Mouse (Mus musculus) midbrain, embryonic 11.5 days (tissue): ENCODE measurements around the gene Rap2b. TPM values are rescaled to one million over a fixed set of nuclear protein-coding genes. Genes with fewer than 3 reads are reported as not detected.
A peak's percentile ranks its signal among the peaks of the same experiment; 100 is the strongest.

Source experiments
- ATAC-seq: fragments of 200-750 bp; cut with Nextera tagmentation; 2 replicates; pipeline ENCODE4 v1.8.0; 2017; ENCODE audit warnings: moderate TSS enrichment, moderate library complexity; ENCODE audit not compliant: low FRiP score
- DNase-seq: peaks from one replicate; pipeline ENCODE4 v3.0.0; 2015; ENCODE audit warnings: low spot score; ENCODE audit errors: missing footprints
- H3K27ac ChIP-seq: fragments of 300-500 bp; sonication (generic); 2 replicates; pipeline ENCODE4 v1.5.1; 2014; ENCODE audit warnings: low read depth, low read length
- H3K27me3 ChIP-seq: fragments of 300-500 bp; sonication (generic); 2 replicates; pipeline ENCODE4 v1.6.1; 2014; ENCODE audit warnings: mild to moderate bottlenecking, low read length, moderate library complexity, mixed read lengths; ENCODE audit not compliant: control insufficient read depth, insufficient read depth
- H3K36me3 ChIP-seq: fragments of 300-500 bp; sonication (generic); 2 replicates; pipeline ENCODE4 v1.6.1; 2014; ENCODE audit warnings: mild to moderate bottlenecking, low read length, moderate library complexity, mixed read lengths; ENCODE audit not compliant: control insufficient read depth, insufficient read depth
- H3K4me1 ChIP-seq: fragments of 300-500 bp; sonication (generic); 2 replicates; pipeline ENCODE4 v1.6.1; 2014; ENCODE audit warnings: low read length; ENCODE audit not compliant: control insufficient read depth, insufficient read depth
- H3K4me2 ChIP-seq: fragments of 300-500 bp; sonication (generic); 2 replicates; pipeline ENCODE4 v1.6.1; 2014; ENCODE audit warnings: mild to moderate bottlenecking, moderate library complexity
- H3K4me3 ChIP-seq: fragments of 300-500 bp; sonication (generic); 2 replicates; pipeline ENCODE4 v1.5.1; 2014; ENCODE audit warnings: low read depth, low read length
- H3K9ac ChIP-seq: fragments of 300-500 bp; sonication (generic); 2 replicates; pipeline ENCODE4 v1.6.1; 2014; ENCODE audit warnings: low read length
- H3K9me3 ChIP-seq: fragments of 300-500 bp; sonication (generic); 2 replicates; pipeline ENCODE4 v1.6.1; 2016; ENCODE audit warnings: low read length; ENCODE audit not compliant: control insufficient read depth
- WGBS: fragments of 180-500 bp; shearing (Covaris S2); extraction: QIAGEN DNeasy Blood & Tissue Kit; methylation state at CpG from one replicate; pipeline ENCODE4 v1.1.7; 2014; 5-methylcytosine and 5-hydroxymethylcytosine counted together
- polyA plus RNA-seq: library from polyadenylated mRNA; unstranded; fragments of >200 nt; fragmentation: Nextera tagmentation; extraction: Ambion mirVana; gene quantifications from 2 replicates; pipeline ENCODE4 v1.2.1, GENCODE M21; 2014

The Rap2b gene
- polyA plus RNA-seq, 1 experiment from 2014 or later = 12.7 TPM

GRCm38 (mm10) chr3:61364978-61365778 lies 3.7 kb downstream of the Rap2b start:
- Histone ChIP-seq H3K4me2 (peak overlapping the region; percentile 72), H3K27me3 (no peaks in the 10 kb centered on the region), H3K4me3 (peak overlapping the region; percentile 82), H3K36me3 (no peaks in the 10 kb centered on the region), H3K4me1 (peaks cover 8% of the 10 kb centered on the region; the same call in 1 of the 2 replicates), H3K9ac (peak overlapping the region; percentile 92), H3K9me3 (no peaks in the 10 kb centered on the region), H3K27ac (peak overlapping the region; percentile 76)
- DNase-seq = peak; percentile 94
- no peak for ATAC-seq
- WGBS = under 1% methylated on average over 68 of the region's 68 CpGs

DNA sequence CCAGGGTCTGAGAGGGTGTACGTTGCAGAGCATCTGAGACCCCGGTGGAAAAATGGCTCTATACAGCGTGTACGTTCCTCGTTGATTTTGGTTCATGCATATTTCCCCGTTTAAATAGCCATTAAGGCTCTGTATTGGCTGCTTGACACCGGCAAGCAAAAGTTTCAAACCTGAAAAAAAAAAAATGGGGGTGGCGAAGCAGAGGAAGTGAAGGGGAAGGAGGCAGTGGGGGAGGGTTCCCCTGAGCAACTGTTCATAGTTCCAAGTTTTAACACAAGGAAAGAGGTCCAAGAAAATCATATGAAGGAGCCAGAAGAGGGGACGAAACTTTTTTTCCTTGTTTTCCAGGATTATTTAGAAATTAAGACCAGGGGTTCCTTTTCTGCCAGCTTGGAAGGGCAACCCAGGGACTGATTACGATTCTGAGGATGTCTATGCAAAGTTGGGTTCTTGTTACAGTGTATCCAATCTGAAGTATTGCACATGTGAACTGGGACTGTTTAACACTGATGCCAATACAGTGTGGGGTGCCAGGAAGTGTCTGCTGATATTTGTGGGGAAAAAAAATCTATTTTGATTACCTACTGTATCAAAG lies 4.4 kb downstream of the Rap2b start, which contains the start of gene B430305J03Rik:
Gene B430305J03Rik, minus strand, starts transcription at position 173 of the 595 bp plus-strand sequence.
- peak within 1 kb of the TSS; percentile 92 for H3K9ac ChIP-seq
- DNase-seq (peak; percentile 88), ATAC-seq (no peak)
- H3K27me3 ChIP-seq = no peaks in the 10 kb centered on the region
- H3K4me1 ChIP-seq = peaks cover 8% of the 10 kb centered on the region; the same call in 1 of the 2 replicates
- WGBS = 3% methylated on average over 10 of the region's 10 CpGs
- peak within 1 kb of the TSS; percentile 72 for H3K4me2 ChIP-seq
- H3K9me3 ChIP-seq = no peaks in the 10 kb centered on the region
- H3K36me3 ChIP-seq = no peaks in the 10 kb centered on the region
- peak within 1 kb of the TSS; percentile 82 for H3K4me3 ChIP-seq
- peak within 1 kb of the TSS; percentile 76 for H3K27ac ChIP-seq

GRCm38 (mm10) chr3:61368446-61368845 lies 7.0 kb downstream of the Rap2b start:
- no peaks in the 10 kb centered on the region for H3K36me3 ChIP-seq
- no peak overlapping the region for H3K4me2 ChIP-seq
- 97% methylated on average over 1 of the region's 1 CpGs for WGBS
- H3K9ac ChIP-seq = no peak overlapping the region
- H3K4me1 ChIP-seq = peaks cover 8% of the 10 kb centered on the region; the same call in 1 of the 2 replicates
- H3K27ac ChIP-seq = no peak overlapping the region
- no peaks in the 10 kb centered on the region for H3K9me3 ChIP-seq
- DNase-seq (no peak), ATAC-seq (no peak)
- no peaks in the 10 kb centered on the region for H3K27me3 ChIP-seq
- no peak overlapping the region for H3K4me3 ChIP-seq

DNA sequence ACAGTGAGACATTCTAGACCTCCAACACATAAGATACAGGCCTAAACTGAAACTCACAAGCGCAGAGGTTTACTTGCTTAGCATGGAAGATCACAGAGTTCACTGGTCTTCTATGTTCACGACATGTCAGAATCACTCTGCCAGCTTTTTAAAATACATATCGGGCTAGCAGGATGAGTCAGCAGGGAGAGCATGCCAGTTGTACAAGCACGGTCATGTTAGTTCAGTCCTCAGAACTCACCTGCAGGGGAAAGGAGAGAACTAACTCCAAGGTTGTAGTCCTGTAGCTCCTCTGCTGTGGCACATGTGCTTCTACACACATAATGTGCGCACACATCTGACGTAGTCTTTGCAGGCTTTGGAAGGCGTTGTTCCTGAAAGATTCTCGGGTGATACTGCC lies 14.6 kb downstream of the Rap2b start:
- H3K27ac ChIP-seq = no peak overlapping the region
- H3K4me2 ChIP-seq = no peak overlapping the region
- H3K4me1 ChIP-seq = no peaks in the 10 kb centered on the region
- no peak for ATAC-seq
- DNase-seq = no peak
- no peaks in the 10 kb centered on the region for H3K36me3 ChIP-seq
- H3K27me3 ChIP-seq = no peaks in the 10 kb centered on the region
- no peak overlapping the region for H3K9ac ChIP-seq
- WGBS = 92% methylated on average over 8 of the region's 8 CpGs
- no peaks in the 10 kb centered on the region for H3K9me3 ChIP-seq
- H3K4me3 ChIP-seq = no peak overlapping the region

DNA sequence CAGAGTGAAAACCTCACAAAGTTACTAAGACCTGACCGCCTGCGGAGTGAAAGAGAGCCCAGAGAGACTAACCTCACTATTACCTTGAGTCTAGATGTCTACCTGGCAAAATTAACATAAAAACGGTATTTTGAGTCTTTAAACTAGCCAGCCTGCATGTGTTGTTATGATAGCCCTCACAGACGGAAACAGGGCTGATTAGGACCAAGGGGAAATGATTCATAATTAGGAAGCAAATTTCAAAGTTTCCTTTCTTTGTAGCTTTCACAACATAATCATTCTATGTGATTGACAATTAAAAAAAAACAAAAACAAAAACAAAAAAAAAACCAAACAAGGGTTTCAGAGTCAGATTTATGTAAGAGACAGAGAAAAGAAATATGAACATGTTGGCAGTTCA lies 24.9 kb downstream of the Rap2b start:
- DNase-seq (no peak), ATAC-seq (no peak)
- WGBS = 86% methylated on average over 4 of the region's 4 CpGs
- no peaks in the 10 kb centered on the region for H3K9me3 ChIP-seq
- no peaks in the 10 kb centered on the region for H3K36me3 ChIP-seq
- no peak overlapping the region for H3K27ac ChIP-seq
- H3K4me1 ChIP-seq = no peaks in the 10 kb centered on the region
- H3K4me2 ChIP-seq = no peak overlapping the region
- no peak overlapping the region for H3K9ac ChIP-seq
- no peaks in the 10 kb centered on the region for H3K27me3 ChIP-seq
- no peak overlapping the region for H3K4me3 ChIP-seq

- ATAC-seq (no peak), DNase-seq (no peak)
- no peak overlapping the region for H3K27ac ChIP-seq
- no peaks in the 10 kb centered on the region for H3K27me3 ChIP-seq
- H3K4me2 ChIP-seq = no peak overlapping the region
- no peaks in the 10 kb centered on the region for H3K36me3 ChIP-seq
- whole genome bisulfite sequencing = 85% methylated on average over 4 of the region's 4 CpGs
- no peak overlapping the region for H3K4me3 ChIP-seq
- no peaks in the 10 kb centered on the region for H3K9me3 ChIP-seq
- H3K4me1 ChIP-seq = peaks cover 3% of the 10 kb centered on the region; the same call in 1 of the 2 replicates
- no peak overlapping the region for H3K9ac ChIP-seq
These were observed 30.1 kb downstream of the Rap2b start for GRCm38 (mm10) chr3:61391564-61391963.

DNA sequence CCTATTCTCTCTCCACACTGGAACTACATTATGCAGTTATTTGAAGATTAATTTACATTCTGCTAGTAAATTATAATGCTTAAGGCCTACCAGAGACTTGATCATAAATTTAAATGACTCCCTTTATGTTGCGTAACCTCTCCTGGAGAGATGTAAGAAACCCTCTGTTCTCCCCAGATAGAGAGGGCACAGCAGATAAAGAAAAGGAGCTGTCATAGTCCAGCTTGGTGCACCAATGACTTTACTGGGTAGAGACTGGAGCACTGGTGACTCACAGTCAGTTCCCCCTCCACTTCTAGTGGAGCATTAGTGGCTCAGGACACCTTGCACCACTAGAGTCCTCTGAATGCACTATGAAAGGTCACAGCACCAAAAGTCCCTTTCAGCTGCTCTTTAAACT lies 31.4 kb downstream of the Rap2b start:
- Histone ChIP-seq H3K4me2 (no peak overlapping the region), H3K9ac (no peak overlapping the region), H3K36me3 (no peaks in the 10 kb centered on the region), H3K9me3 (no peaks in the 10 kb centered on the region), H3K27ac (no peak overlapping the region), H3K4me1 (peaks cover 5% of the 10 kb centered on the region; the same call in 1 of the 2 replicates), H3K27me3 (no peaks in the 10 kb centered on the region), H3K4me3 (no peak overlapping the region)
- DNase-seq = no peak
- ATAC-seq = no peak
- 88% methylated on average over 1 of the region's 1 CpGs for WGBS

GRCm38 (mm10) chr3:61393520-61393919 lies 32.1 kb downstream of the Rap2b start:
- H3K27me3 ChIP-seq = no peaks in the 10 kb centered on the region
- H3K4me3 ChIP-seq = no peak overlapping the region
- no peak for ATAC-seq
- no peak overlapping the region for H3K9ac ChIP-seq
- H3K36me3 ChIP-seq = no peaks in the 10 kb centered on the region
- DNase-seq = no peak
- no peaks in the 10 kb centered on the region for H3K9me3 ChIP-seq
- H3K4me1 ChIP-seq = peaks cover 5% of the 10 kb centered on the region; the same call in 1 of the 2 replicates
- no peak overlapping the region for H3K4me2 ChIP-seq
- WGBS = 79% methylated on average over 3 of the region's 3 CpGs
- no peak overlapping the region for H3K27ac ChIP-seq

DNA sequence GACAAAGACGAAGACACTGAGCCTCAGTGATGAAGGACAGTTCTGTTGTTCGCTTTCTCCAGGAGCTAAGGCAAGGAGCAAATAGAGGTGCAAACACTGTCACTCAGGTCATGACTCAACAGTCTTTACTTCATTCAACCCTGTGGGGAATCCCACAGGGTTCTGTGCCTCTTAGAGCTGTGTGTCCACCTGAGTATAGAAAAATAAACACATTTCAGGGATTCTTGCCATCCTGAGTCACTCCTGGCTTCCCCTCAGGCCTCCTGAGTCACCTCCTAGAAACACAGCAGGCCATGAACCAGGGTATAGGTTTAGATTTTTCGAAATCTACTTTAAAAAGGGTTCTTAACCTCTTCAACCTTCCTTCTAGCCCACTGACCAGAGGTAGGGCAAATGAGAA lies 33.9 kb downstream of the Rap2b start:
- H3K4me3 ChIP-seq = no peak overlapping the region
- peaks cover 5% of the 10 kb centered on the region; the same call in 1 of the 2 replicates for H3K4me1 ChIP-seq
- no peak for DNase-seq
- no peaks in the 10 kb centered on the region for H3K36me3 ChIP-seq
- ATAC-seq = no peak
- no peak overlapping the region for H3K27ac ChIP-seq
- no peaks in the 10 kb centered on the region for H3K9me3 ChIP-seq
- H3K9ac ChIP-seq = no peak overlapping the region
- H3K27me3 ChIP-seq = no peaks in the 10 kb centered on the region
- WGBS = 95% methylated on average over 3 of the region's 3 CpGs
- H3K4me2 ChIP-seq = no peak overlapping the region
